Mouse (Mus musculus) retina, postnatal 7 days (tissue): ENCODE measurements around the gene Arhgap21.
A peak's percentile ranks its signal among the peaks of the same experiment; 100 is the strongest.

Experiments
- DNase-seq: peaks from one replicate; pipeline ENCODE4 v3.0.0-alpha.2; 2012; ENCODE audit warnings: low read depth, low spot score

The Arhgap21 gene

DNA sequence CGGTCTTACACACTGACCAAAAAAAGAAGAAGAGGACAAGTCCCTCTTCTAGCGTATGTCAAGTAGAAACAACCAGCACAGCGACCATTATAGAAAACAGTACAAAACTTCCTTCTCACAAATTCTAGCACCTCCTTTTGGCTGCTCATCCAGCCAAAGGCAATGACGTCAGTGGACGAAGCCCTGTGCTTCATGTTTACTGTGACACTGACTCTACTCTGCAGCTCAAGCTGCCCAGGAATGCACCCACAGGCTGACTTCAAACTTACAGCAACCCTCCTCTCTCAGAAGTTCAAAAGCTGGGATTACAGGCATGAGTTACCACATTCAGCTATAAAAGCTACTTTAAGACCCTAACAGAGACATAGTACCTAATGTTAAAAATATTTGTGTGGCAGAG, 72.2 kb downstream of the Arhgap21 start:
- DNase-seq = no peak

DNA sequence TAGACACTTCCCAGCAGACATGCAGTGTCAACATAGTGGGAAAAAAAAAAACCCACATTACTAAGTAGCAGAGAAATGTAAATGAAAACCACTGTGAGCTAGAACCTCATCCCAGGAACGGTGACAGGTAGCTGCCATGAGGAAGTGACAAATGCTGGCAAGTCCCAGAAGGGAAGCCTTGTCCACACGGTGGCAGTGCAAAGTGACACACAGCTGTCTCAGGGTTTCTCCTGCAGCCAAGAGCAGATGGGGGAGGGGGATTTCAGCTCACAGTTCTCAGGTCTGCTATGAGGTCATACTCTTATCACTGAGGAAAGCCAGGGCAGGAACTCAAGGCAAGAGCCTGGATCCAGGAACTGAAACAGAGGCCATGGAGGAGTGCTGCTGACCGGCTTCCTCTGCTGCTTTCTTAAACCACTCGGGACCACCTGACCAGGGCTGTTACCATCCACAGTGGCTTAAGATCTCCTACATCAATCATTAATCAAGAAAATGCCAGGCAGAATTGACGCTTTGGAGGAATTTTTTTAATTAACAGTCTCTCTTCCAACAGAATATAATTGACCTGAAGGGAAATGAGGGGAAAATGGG, 74.5 kb downstream of the Arhgap21 start:
- peak; percentile 29 for DNase-seq

DNA sequence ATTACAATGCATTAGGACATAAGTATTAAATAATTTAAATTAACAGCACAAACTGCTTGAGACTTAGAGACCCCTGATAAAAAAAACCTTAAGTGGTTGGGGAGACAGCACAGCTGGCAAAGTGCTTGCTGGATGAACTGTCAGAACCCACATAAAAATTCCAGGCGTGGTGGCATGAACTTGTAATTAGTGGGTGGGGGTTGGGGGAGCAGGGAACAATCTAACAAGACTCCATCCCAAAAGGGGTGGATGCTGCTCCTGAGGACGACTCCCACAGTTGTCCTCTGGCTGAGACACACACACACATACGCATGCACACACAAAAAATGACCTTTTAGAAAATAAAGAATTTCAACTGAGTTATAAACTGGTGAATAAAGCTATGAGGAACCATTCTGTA, 79.9 kb downstream of the Arhgap21 start:
- DNase-seq = no peak

- DNase-seq = no peak
Observed at GRCm38 (mm10) chr2:20883288-20883687, 85.4 kb downstream of the Arhgap21 start.

- no peak for DNase-seq
Observed at GRCm38 (mm10) chr2:20879877-20880605, 88.6 kb downstream of the Arhgap21 start.

DNA sequence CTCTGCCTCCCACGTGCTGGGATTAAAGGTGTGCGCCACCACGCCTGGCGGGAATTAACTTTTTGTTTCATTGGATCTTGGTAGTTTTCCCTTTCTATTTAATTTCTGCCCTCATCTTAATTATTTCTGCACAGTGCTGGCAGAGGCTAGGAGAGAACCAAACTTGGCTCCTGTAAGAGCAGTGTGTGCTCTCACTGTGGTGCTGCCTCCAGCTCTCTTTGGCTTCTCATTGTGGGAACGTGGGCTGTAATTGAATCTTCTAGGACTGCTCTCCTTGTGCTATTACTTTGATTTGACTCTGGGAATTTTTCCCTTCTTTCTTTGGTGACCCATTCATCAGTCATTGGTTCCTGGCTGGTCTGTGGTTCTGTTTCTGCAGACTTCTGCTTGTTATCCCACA, 94.1 kb downstream of the Arhgap21 start:
- no peak for DNase-seq

DNA sequence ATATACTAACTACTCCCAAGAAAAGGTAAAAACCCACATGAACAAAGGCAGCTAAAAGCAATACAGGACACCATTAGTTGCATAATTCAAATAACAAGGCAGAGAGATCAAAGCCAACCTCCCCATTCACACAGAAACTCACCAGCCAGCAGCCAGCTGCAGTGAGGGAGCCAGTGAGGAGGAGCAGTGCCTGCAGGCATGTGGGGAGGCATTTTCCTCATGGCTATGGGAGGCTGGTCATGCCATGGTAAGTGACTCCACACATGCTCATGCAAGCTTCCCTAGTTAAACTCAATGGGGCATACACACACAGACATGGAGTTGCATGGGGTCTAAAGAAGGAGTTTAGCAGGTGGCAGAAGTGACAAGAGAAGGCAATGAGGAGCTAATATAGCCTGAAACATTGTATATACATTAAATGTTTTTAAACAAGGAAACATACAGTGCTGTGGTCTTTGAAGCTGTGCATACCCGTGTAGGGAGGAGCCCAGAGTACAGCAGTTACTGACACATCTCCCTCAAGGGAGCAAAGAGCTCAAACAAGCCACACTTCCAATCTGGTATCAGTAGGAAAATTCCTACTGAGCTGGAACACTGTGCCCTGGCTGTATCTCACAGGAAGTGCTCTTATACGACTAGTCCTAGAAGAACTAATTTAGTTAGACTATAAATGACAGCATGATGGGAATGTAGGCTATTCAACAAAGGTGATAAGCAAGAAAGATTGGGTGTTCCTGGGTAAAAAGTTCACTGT, 99.3 kb downstream of the Arhgap21 start:
- DNase-seq = no peak

- DNase-seq = no peak
Observed at GRCm38 (mm10) chr2:20868052-20868451, 100.6 kb downstream of the Arhgap21 start.

GRCm38 (mm10) chr2:20865795-20866194, 102.9 kb downstream of the Arhgap21 start:
- DNase-seq = no peak

DNA sequence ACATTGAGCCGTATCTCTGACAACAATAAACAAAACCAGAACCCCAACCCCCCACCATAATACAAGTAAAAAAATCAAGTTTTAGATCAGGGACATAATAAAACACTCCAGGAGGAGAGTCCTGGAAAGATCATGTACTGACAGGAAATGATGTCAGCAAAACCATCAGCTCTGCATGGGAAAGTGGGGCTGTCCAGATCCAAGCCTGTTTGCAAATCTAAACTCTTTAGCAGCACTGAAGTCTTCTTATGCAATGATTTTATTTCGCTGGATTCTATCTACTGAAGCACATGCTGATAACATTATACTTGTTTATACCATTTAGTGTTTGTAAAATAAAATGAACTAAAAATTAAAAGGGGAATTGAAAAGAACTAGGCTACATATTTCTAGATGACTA, 104.1 kb downstream of the Arhgap21 start:
- DNase-seq = no peak

- DNase-seq = no peak
Observed at GRCm38 (mm10) chr2:20860756-20861155, 107.9 kb downstream of the Arhgap21 start.

DNA sequence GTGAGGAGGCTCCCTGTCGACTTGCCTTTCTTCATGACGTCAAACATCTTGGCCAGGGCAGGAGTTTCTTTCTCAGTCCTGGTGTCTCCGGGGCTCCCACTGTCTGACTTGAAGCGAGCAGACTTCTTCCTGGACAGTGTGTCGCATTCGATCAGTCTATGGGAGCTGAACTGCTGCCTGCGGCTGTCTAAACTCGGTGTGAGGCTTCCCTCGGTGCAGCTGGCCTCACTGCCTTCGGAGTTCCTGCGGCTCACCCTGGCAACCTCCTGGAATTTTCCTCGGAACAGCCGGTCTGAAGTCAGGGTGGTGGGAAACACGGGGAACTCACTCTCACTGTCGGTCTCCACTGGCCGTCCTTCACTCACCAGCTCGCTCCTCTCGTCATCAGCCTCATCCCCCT, 119.3 kb downstream of the Arhgap21 start:
- DNase-seq = no peak

GRCm38 (mm10) chr2:20831608-20832406, 136.9 kb downstream of the Arhgap21 start:
- DNase-seq = no peak

DNA sequence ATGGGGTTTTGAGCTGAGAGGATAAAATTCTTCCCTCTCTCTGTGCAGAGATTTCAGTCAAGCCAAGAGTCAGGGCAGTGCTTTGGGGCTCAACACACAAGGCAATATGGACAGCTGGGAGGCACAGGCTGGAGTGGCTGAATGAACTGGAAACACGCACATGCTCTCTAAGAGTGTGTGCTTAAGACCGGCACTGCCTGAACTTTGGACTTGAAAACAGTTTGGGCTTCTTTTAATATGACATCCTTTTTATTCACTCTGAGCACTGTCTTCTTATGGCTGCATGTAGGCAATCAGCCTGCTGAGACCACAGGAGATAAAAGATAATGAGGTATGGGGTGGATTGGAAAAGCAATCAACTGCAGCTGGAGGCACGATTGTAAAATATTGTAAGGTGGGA, 137.8 kb downstream of the Arhgap21 start:
- DNase-seq = no peak

DNA sequence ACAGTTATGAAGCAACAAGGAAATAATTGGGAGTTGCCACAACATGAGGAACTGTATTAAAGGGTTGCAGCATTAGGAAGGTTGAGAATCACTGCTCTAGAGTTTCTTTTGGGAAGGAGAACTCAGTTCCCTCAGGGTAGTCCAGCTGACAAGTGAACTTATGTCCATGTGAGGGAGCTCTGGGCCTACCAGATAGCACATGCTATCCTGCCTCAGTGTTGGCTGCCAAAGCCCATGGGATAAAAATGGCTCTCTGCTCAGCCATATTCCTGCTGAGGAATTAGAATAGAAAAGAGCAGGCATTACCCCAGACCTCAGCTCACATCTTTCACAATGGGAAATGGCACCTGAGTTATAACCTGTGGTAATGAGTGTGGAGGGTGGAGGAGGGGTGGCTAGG, 142.4 kb downstream of the Arhgap21 start:
- no peak for DNase-seq

DNA sequence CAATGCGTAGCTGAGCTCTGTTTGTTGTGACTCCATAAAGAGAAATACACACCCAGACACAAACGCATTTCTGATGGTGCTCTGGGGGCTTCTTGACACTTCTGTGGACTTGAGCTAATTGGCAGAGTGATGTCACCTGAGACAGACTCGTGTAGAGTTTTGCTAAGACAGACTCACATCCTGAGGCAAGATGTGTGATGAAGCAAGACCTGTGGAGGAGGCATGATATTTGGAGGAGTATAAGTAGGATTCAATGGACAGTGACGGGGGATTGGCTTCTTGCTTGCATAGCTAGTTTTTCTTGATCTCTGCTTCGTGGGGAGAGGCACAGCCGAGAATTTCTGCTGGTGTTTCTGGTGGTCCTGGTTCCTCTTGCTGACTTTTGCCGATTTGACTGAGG, 150.5 kb downstream of the Arhgap21 start:
- DNase-seq = no peak

- no peak for DNase-seq
Observed at GRCm38 (mm10) chr2:20813986-20814385, 154.7 kb downstream of the Arhgap21 start.

DNA sequence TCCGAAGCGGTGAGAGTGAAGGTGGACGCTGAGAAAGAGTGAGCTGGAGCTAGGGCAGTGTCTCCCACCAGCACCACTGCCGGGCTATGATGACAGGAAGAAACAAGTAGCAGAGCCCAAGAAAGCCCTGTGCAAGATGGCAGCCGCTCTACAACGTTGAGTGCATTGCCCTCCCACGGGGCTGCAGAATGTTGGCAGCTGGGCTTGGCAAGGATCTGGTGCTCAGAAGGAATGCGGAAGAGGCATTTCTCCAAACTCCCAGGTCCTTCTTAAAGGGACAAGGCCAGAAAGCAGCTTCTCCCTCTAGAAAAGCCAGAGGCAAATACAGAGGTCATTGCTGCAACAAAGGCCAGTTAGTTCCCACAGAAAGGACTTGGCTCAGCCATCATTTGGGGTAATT, 157.2 kb downstream of the Arhgap21 start:
- no peak for DNase-seq

- no peak for DNase-seq
Observed at GRCm38 (mm10) chr2:20801236-20801890, 167.3 kb downstream of the Arhgap21 start.
